Mouse (Mus musculus): Measurements from ENCODE around the gene Cmtm4.

The Cmtm4 gene

GRCm38 (mm10) chr8:104395703-104396357, at the start of gene Cmtm4:
Gene Cmtm4 (minus strand): TSS chr8:104395807.
- DNase-seq (ENCODE audit: low spot score) = peak; percentile 77

DNA sequence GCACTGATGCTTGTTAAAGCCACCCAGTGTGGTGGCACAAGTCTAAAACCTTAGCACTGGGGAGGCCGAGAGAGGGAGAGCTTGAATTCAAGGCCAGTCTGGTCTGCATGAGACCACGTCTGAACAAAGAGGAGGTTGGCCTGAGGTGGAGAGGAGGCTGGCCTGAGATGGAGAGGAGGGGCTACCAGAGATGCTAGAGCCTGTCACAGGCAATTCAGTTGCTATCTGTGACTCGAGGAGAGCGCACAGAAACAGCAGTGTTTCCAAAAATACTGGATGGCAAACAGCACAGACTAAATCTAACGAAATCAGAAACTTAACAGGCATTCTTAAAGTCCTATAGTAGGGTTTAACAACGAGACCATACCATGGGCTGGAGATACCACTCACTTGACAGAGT, 49.6 kb upstream of the Cmtm4 start:
- DNase-seq (ENCODE audit: low spot score) = no peak

DNA sequence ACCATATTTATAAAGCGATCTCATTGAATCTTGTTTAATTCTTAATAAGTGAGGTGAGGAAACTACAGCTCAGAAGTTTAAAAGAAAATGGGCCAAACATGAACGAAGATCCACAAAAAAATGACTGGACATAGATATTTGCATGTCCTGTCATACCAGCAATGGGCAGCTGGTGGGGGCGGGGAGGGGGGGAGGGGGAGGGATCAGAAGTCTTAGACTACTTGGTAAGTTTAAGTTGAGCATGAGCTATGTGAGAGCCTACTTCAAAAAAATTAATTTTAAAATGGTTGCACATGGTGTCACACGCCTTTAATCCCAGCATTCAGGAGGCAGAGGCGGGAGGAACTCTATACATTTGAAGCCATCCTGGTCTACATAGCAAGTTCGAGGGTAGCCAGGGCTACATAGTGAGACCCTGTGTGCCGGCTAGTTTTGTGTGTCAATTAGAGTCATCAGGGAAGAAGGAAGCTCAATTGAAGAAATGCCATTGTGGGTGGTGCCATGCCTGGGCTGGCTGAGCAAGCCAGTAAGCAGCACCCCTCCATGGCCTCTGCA, 47.6 kb upstream of the Cmtm4 start:
- no peak for DNase-seq (ENCODE audit: low spot score)

- DNase-seq (ENCODE audit: low spot score) = peak; percentile 90
Observed at GRCm38 (mm10) chr8:104442299-104443124, 46.9 kb upstream of the Cmtm4 start, which contains the start of gene Dync1li2. Gene Dync1li2 (minus strand): TSS chr8:104443047.

- DNase-seq (ENCODE audit: low spot score) = no peak
Observed at GRCm38 (mm10) chr8:104441613-104442012, 46.0 kb upstream of the Cmtm4 start.

- DNase-seq (ENCODE audit: low spot score) = no peak
Observed at GRCm38 (mm10) chr8:104439461-104439860, 43.9 kb upstream of the Cmtm4 start.

DNA sequence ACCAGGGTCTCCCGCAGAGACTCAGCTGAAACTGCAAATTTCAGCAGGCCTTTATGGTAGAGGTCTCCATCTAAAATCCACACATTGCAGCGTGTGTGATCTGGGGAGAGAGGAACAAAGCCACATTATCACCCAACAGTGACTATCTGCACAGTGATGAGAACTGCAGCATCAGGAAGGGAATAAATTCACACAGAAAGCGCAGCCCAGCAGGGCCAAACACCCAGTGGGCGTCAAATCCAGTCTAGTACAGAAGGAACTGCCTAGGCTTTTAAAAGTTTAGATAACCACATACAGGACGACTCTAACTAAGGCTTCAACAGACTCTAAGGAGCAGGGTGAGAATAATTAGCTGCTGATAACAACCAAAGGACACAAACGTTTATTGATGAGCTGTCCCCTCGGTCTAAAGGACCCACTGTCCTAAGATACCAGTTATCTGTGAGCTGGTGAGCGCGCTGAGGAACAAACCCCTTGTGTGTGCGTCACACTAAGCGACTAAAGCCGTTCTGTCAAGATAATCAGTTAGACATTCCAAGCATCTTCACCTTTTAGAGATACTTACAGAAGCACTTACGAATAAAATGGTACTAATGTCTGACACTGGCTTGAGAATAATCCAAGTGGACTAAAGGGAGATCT, 42.0 kb upstream of the Cmtm4 start:
- no peak for DNase-seq (ENCODE audit: low spot score)

- DNase-seq (ENCODE audit: low spot score) = no peak
Observed at GRCm38 (mm10) chr8:104436591-104436990, 41.0 kb upstream of the Cmtm4 start.

- DNase-seq (ENCODE audit: low spot score) = peak; percentile 25
Observed at GRCm38 (mm10) chr8:104436038-104436437, 40.4 kb upstream of the Cmtm4 start.

- no peak for DNase-seq (ENCODE audit: low spot score)
Observed at GRCm38 (mm10) chr8:104434826-104435354, 39.3 kb upstream of the Cmtm4 start.

DNA sequence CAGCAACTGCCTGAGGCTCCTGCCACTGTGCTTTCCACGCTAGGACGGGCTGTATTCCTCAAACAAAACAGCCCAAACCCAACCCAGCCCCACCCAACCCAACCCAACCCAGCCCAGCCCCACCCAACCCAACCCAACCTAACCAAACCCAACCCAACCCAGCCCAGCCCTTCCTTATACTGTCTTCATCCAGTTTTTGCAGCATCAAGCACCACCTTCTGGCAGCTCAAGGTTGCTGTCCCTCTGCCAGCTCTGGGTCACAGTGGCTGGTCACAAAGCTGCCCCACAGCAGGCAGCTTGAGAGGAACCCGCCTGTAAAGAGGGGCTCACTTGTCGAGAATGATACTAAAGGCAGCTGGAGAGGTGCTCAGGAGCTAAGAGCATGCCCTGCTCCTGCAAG, 38.7 kb upstream of the Cmtm4 start:
- DNase-seq (ENCODE audit: low spot score) = no peak

- DNase-seq (ENCODE audit: low spot score) = no peak
Observed at GRCm38 (mm10) chr8:104433191-104433842, 37.7 kb upstream of the Cmtm4 start.

- DNase-seq (ENCODE audit: low spot score) = no peak
Observed at GRCm38 (mm10) chr8:104432656-104433055, 37.0 kb upstream of the Cmtm4 start.

- no peak for DNase-seq (ENCODE audit: low spot score)
Observed at GRCm38 (mm10) chr8:104430230-104430629, 34.6 kb upstream of the Cmtm4 start.

DNA sequence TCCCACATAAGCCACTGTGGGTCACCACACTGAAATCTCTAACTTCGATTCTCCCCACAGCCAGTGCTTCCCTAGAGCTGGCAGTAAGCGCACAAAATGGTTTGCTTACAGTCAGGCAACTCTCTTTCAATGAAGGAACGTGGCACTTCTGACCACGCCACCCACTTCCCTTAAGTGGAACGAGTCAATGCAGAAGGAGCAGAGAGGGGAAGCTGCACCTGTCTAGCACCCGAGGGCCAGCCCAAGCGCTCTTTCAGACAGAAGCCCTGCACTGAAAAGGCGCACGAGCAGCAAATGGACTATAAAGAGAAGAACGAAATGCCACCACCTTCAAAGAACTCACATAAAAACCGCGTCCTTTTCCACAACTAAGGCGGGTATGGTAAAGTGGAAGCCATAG, 32.1 kb upstream of the Cmtm4 start:
- DNase-seq (ENCODE audit: low spot score) = no peak

GRCm38 (mm10) chr8:104422313-104422712, 26.7 kb upstream of the Cmtm4 start:
- DNase-seq (ENCODE audit: low spot score) = no peak

GRCm38 (mm10) chr8:104416022-104416421, 20.4 kb upstream of the Cmtm4 start:
- DNase-seq (ENCODE audit: low spot score) = peak; percentile 14

DNA sequence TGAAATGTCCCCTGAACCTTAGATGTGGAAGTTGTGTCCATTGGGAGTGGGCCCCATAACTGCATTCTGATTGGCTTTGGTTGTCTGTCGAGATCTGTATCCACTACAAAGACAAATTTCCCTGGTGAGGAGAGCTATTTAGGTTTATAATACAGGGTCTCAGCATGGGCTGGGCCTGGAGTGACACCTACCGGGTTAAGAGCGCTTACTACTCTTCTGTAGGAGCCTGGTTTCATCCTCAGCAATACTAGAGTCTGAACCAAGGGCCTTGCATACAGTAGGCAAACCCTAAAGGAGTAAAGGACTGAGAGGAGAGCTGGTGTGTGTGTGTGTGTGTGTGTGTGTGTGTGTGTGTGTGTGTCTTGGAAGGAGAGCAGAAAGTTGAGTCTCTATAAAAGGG, 18.6 kb upstream of the Cmtm4 start:
- no peak for DNase-seq (ENCODE audit: low spot score)

- no peak for DNase-seq (ENCODE audit: low spot score)
Observed at GRCm38 (mm10) chr8:104413770-104414169, 18.2 kb upstream of the Cmtm4 start.

GRCm38 (mm10) chr8:104412805-104413532, 17.4 kb upstream of the Cmtm4 start:
- no peak for DNase-seq (ENCODE audit: low spot score)

GRCm38 (mm10) chr8:104411972-104412371, 16.4 kb upstream of the Cmtm4 start:
- no peak for DNase-seq (ENCODE audit: low spot score)
